Mouse (Mus musculus): ENCODE data around the gene Angptl4.
"Not testable (repeated sequence)": the region's sequence is repeated elsewhere in the genome, so short reads cannot be mapped to it uniquely, and the experiment has no call there.

Angptl4 gene

DNA sequence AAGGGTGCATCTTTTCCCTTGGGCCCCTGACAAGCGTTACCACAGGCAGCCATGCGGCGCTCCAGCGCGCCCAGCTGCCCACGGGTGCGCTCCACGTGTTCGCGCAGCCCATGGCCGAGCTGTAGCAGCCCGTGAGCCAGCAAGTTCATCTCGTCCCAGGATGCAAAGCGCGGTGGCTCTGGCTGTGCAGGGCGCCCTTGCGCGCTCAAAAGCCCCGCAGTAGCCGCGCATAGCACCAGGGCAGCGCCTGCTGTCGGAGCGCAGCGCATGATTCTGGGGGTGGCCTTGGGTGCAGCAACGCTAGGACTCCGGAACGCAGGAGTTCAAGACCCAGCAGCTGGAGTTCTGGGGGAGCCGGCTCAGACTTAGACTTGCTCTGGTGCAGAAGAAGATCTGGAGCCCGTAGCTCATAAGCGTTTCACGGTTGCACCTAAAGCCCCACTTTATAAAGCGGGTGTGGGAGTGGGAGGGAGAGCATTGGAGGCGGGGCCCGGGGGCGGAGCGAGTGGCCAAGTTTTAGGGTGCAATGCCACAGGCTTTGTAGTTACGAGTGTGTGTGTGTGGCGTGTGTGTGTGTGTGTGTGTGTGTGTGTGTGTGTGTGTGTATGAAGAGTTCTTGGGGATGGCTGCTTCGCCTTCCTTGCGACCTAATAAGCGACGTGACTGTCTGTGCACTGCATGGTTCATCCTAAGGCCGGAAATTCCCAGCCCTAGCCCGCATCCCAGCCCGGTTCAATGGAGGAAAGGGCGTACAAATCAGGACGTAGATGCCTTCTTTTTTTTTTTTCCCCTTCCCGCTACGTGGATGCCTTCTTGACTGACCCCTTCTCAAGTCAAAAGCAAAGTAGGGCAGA is at the start of gene Angptl4:
TSS of gene Angptl4 (minus strand) at position 707 of the 854 bp plus-strand sequence.
- DNase-seq: peak; percentile 54 to 65

- DNase-seq: no peak
Observed at GRCm38 (mm10) chr17:33829561-33829960, 47.9 kb upstream of the Angptl4 start.

DNA sequence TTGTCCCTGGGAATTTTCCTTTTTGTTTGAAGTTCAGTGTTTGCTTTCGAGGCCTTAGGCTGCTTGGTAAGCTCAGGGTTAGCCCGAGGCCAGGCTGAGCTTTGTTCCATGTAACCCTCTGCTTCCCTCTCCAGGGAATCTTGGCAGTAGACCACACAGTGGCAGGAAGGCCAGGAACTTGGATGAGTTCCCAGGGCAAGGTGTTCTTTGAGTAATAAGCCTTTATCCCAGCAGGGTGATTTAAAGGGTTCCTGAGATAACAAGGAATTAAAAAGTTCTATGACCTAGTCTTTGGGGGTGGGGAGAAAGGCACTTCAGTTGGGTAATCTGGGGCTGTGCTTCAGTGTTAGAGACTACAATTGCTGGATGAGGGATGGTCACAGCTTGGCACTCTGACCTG is 47.3 kb upstream of the Angptl4 start:
- no peak for DNase-seq

GRCm38 (mm10) chr17:33826850-33827249 is 45.2 kb upstream of the Angptl4 start:
- DNase-seq: peak in 1 of 2 experiments; percentile 50

DNA sequence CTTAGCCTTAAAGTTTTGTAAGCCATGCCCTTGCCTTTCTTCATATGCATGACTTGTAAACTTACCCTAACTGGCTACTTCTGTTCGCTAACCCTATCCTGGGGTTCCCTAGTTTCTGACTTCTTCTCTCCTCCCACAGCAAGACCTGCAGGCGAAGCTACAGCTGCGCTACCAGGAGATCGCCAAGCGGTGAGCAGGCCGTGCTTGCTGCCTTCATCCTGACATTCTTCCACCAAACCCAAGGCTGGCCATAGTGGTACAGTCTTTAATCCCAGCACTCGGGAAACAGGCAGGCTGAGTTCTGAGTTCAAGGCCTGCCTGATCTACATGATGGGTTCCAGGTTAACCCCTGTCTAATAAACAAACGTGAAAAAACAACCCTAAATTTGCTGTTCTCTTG is 43.8 kb upstream of the Angptl4 start:
- no peak for DNase-seq

- not testable (repeated sequence) for DNase-seq
Observed at GRCm38 (mm10) chr17:33824997-33825330, 43.3 kb upstream of the Angptl4 start.

- DNase-seq: peak; percentile 97 to 99
Observed at GRCm38 (mm10) chr17:33824084-33824996, 42.7 kb upstream of the Angptl4 start, which contains the start of the genes Rps28 and Ndufa7. TSS of gene Rps28 (minus strand) at chr17:33824562. TSS of gene Ndufa7 (plus strand) at chr17:33824572.

DNA sequence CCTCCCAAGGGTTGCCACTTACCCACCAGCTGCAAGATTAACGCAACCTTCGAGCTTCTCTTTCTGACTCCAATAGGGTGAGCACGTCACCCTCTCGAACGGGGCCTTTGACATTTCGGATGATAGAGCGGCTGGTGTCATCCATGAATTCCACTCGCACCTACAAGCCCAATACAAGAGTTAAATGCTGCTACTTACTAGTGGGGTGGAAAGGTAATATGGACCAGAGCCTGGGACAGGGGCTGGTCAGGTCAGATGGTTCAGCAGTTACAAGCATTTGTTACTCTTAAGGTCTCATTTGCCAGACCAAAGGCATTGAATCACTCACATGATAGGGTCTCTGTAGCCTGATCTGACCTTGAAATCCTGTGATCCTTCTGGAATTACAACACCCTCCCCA is 41.5 kb upstream of the Angptl4 start:
- not testable (repeated sequence) for DNase-seq

GRCm38 (mm10) chr17:33822436-33822959 is 40.9 kb upstream of the Angptl4 start:
- DNase-seq: no peak

GRCm38 (mm10) chr17:33817969-33818643 is 36.5 kb upstream of the Angptl4 start:
- DNase-seq: no peak

DNA sequence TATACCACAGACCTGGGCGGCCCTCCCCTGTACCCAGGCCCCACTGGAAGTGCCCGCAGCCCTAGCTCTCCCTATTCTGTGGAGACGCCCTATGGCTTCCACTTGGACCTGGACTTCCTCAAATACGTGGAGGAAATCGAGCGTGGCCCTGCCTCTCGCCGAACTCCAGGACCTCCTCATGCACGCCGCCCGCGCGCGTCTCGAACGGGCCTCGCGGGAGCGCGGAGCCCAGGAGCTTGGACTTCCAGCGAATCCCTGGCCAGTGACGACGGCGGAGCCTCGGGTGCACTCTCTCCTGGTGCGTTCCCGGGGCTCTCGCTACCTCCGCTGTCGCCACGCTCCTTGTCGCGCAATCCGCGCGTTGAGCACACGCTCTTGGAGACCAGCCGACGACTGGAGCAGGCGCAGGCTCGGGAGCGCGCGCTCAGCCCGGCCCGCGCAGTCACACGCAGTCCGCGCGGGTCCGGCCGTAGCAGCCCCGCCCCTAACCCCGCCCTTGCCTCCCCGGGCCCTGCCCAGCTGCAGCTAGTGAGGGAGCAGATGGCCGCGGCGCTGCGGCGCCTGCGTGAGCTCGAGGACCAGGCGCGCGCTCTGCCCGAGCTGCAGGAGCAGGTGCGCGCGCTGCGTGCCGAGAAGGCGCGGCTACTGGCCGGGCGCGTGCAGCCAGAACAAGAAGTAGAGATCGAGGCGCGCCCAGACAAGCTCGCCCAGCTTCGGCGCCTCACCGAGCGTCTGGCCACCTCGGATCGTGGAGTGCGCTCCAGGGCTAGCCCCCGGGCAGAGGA is 35.7 kb upstream of the Angptl4 start:
- DNase-seq: peak; percentile 71 to 76

GRCm38 (mm10) chr17:33816612-33817011 is 35.0 kb upstream of the Angptl4 start:
- DNase-seq: no peak

DNA sequence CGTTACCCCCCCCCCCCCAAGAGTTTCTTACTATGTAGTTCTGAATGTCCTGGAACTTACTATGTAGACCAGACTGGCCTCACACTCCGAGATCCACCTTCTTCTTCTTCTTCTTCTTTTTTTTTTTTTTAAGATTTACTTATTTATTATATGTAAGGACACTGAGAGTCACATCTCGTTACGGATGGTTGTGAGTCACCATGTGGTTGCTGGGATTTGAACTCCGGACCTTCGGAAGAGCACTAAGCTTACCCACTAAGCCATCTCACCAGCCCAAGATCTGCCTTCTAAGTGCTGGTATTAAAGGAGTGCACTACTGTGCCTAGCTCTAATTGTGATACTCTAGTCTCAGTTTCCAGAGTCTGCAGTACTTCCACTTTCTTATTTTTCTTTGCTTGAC is 33.8 kb upstream of the Angptl4 start:
- no peak for DNase-seq

DNA sequence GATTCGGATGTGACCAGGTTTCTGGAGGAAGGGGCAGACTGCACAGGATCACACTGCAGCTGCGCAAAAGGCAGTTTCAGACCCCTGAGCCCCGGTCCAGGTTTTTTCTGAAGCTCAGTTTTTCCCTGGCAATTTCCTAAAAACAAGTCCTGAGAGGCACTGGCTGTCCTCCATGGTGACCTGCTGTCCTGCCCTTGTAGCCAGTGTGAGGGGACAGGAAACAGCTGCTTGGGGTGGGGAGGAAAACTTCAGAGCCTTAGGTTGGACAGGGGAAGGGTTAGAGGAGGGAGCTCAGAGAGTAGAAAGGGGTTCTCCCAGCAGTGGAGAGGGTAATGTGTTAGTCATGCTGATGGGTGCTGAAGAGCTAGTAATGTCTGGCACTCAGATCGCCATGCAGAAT is 31.4 kb upstream of the Angptl4 start:
- DNase-seq: no peak

GRCm38 (mm10) chr17:33812475-33812874 is 30.8 kb upstream of the Angptl4 start:
- no peak for DNase-seq

GRCm38 (mm10) chr17:33811142-33811516 is 29.5 kb upstream of the Angptl4 start:
- DNase-seq: no peak

DNA sequence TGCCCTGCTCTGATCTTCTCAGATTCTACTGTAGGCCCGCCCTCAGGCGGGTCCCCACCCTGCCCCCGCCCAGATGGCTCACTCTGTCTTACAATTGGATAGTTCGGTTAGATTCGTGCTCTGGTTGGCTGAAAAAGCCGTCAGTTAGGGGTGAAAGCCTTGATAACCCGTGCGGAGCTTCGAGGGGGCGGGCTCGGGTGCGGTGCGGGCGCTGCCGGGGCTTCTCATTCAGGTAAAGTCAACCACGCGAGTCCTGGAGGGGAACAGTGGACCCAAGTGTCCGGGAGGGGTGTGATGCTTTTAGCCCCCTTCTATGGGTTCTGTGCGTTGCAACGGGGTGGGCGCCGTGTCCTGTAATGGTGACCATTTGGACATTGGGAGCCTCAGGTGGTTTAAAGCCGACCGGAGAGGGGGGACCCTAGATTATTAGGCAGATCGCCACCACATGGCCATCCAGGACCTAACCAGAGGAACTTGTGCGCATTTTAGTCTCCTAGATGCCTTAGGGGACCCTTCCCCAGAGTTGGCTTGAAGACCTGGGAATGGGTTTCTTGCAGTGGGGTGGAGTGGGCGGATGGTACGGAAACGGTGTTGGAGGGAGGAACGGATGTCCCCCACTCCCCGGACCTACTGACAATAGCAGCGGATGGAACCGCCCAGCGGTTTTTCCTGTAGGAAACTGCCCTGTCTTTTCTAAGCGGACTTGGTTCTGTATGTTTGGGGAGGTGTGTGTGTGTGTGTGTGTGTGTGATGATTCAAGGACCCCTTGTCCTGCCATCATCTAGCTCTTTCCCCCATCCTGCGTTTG is 28.9 kb upstream of the Angptl4 start, which contains the start of gene Kank3:
TSS of gene Kank3 (plus strand) at position 186 of the 808 bp plus-strand sequence.
- DNase-seq: peak; percentile 56 to 74

GRCm38 (mm10) chr17:33808192-33808591 is 26.6 kb upstream of the Angptl4 start:
- DNase-seq: no peak

GRCm38 (mm10) chr17:33807181-33807888 is 25.7 kb upstream of the Angptl4 start:
- DNase-seq: no peak

DNA sequence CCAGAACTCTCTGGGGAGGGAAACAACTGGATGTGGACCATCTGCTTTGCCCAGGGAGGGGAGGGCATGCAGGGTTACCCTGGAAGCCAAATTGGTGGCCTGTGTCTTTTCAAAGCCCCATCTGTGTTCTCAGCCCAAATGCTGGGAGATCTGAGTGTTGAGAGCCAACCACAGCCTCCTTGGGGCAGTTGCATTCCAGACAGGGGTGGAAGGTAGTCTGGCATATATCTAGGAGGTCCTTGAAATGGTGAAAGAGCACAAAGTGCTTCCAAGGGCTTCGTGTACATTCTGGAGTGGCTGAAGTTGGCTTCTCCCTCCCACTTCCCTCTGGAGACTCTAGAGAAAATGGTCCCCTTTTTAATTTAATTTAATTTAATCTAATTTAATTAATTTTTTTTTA is 23.1 kb upstream of the Angptl4 start:
- DNase-seq: no peak
